ENCODE assay signal across 26 mouse cellular contexts in the genomic region with DNA sequence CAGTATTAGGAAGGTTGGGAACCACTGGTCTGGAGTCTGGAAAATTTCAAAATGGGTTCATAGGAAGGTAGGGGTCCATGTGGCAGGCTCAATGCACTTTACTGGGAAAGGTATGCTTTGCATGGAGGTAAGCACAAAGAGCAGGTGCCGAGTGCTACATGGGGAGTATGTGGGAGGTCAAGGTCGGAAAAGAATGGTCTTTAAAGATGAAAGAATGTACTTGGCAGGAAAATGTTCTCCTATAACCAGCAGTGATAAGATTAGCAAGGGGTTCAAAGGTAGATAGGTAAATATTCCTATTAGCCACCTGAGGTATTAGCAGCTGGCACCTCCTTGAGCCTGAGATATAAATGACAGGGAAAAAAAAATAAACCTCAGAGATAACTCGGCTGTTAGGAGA.
"Had no signal": no experiment of that assay in that cellular context is flagged by ENCODE, and none has a peak within 500 bp of the region (broad histone marks: within the 10 kb centered on the region; RNA-seq: fewer than 3 reads in every experiment).

No protein-coding gene starts in this region.

- H3K27me3 ChIP-seq: heart, embryonic 12.5 days; hindbrain, embryonic 12.5 days; liver, embryonic 13.5 days had no signal

- H3K4me1 ChIP-seq: heart, embryonic 10.5 days; heart, embryonic 12.5 days; hindbrain, embryonic 10.5 days; hindbrain, embryonic 12.5 days; kidney, embryonic 15.5 days; limb, embryonic 10.5 days; limb, embryonic 12.5 days; liver, embryonic 13.5 days had no signal

- H3K9ac ChIP-seq: heart, embryonic 12.5 days; hindbrain, embryonic 12.5 days; hindbrain, embryonic 14.5 days; kidney, embryonic 15.5 days; limb, embryonic 12.5 days; liver, embryonic 13.5 days had no signal

- H3K27ac ChIP-seq: heart, embryonic 10.5 days; hindbrain, embryonic 10.5 days; hindbrain, embryonic 12.5 days; hindbrain, embryonic 14.5 days; kidney, embryonic 15.5 days; kidney, postnatal 0 days; layer of hippocampus, adult 2 months; left cerebral cortex, adult 2 months; limb, embryonic 10.5 days; limb, embryonic 12.5 days; liver, embryonic 13.5 days had no signal

- H3K36me3 ChIP-seq: heart, embryonic 10.5 days; heart, embryonic 12.5 days; hindbrain, embryonic 10.5 days; hindbrain, embryonic 12.5 days; kidney, embryonic 15.5 days; limb, embryonic 10.5 days; limb, embryonic 12.5 days; liver, embryonic 13.5 days had no signal

- DNase-seq: gastrocnemius, postnatal 14 days; gastrocnemius, postnatal 36 days; heart, adult 11 months; heart, postnatal 10 days; heart, postnatal 4 days; kidney, adult 11 months; kidney, adult 2 months; kidney, adult 9 months; kidney, postnatal 25 days; kidney, postnatal 4 days; liver; liver, embryonic 13.5 days had no signal

- H3K9me3 ChIP-seq: heart, embryonic 10.5 days; heart, embryonic 12.5 days; hindbrain, embryonic 10.5 days; hindbrain, embryonic 12.5 days; kidney, embryonic 15.5 days; limb, embryonic 10.5 days; limb, embryonic 12.5 days; liver, embryonic 13.5 days had no signal

- H3K4me3 ChIP-seq: heart, embryonic 10.5 days; heart, embryonic 12.5 days; hindbrain, embryonic 10.5 days; hindbrain, embryonic 12.5 days; kidney, embryonic 15.5 days; layer of hippocampus, adult 2 months; left cerebral cortex, adult 2 months; limb, embryonic 10.5 days; limb, embryonic 12.5 days; liver, embryonic 13.5 days had no signal

- H3K4me2 ChIP-seq: heart, embryonic 12.5 days; hindbrain, embryonic 12.5 days; hindbrain, embryonic 14.5 days; kidney, embryonic 15.5 days; limb, embryonic 12.5 days; liver, embryonic 11.5 days; liver, embryonic 13.5 days had no signal

- ATAC-seq: hindbrain, embryonic 16.5 days; inflammation-experienced regulatory T-cells, adult 6 months had no signal
